Mouse (Mus musculus) CH12.LX (cell line): ENCODE measurements around the gene Reg2. TPM values are rescaled to one million over a fixed set of nuclear protein-coding genes. Genes with fewer than 3 reads are reported as not detected.

Source experiments
- DNase-seq: peaks from one replicate; pipeline ENCODE4 v3.0.0-alpha.2; 2013; ENCODE audit errors: extremely low read depth
- H3K27ac ChIP-seq: 2 replicates; pipeline ENCODE4 v1.5.1; 2012; ENCODE audit warnings: low read depth, mild to moderate bottlenecking, control low read depth, moderate library complexity; ENCODE audit not compliant: insufficient read depth
- H3K27me3 ChIP-seq: replicated peaks from 2 replicates; pipeline ENCODE3; 2012; ENCODE audit warnings: inconsistent platforms
- H3K36me3 ChIP-seq, 2 experiments: replicated peaks in 1 of 2; 2 replicates each; pipeline versions ENCODE3 to v1.6.1; 2012; ENCODE audit warnings: inconsistent platforms in 1 of 2, low read length in 1 of 2, mild to moderate bottlenecking in 1 of 2, mixed read lengths in 1 of 2, moderate library complexity in 1 of 2; ENCODE audit not compliant: control insufficient read depth in 1 of 2, insufficient read depth in 1 of 2
- H3K4me1 ChIP-seq, 2 experiments: 2 replicates each; pipeline ENCODE4 v1.6.1; 2012; ENCODE audit warnings: inconsistent platforms in 1 of 2, moderate library complexity in 1 of 2; ENCODE audit not compliant: insufficient read depth in 2 of 2, control insufficient read depth in 1 of 2
- H3K4me2 ChIP-seq: 2 replicates; pipeline ENCODE4 v1.6.1; 2012; ENCODE audit warnings: low read depth, mild to moderate bottlenecking, control low read depth; ENCODE audit not compliant: poor library complexity, insufficient read depth, severe bottlenecking
- H3K4me3 ChIP-seq, 3 experiments: fragments of 150-350 bp in 1 of 3; sonication (generic) in 1 of 3; replicated peaks in 1 of 3; 2 replicates each; pipeline versions ENCODE3 to v1.5.1; 2011 to 2012; ENCODE audit warnings: low read depth in 2 of 3, low read length in 2 of 3, mild to moderate bottlenecking in 2 of 3, moderate library complexity in 2 of 3, control low read depth in 1 of 3, improper control_type of control experiment in 1 of 3, inconsistent platforms in 1 of 3, mixed read lengths in 1 of 3; ENCODE audit not compliant: poor library complexity in 1 of 3
- H3K79me2 ChIP-seq: replicated peaks from 2 replicates; pipeline ENCODE4 v1.6.1; 2012; ENCODE audit warnings: mild to moderate bottlenecking, moderate library complexity; ENCODE audit not compliant: control insufficient read depth, poor library complexity, insufficient read depth, severe bottlenecking; ENCODE audit errors: extremely low read depth
- H3K9ac ChIP-seq: 2 replicates; pipeline ENCODE4 v1.6.1; 2012; ENCODE audit warnings: low read depth, mild to moderate bottlenecking, control low read depth, moderate library complexity; ENCODE audit not compliant: insufficient read depth
- H3K9me3 ChIP-seq: replicated peaks from 2 replicates; pipeline ENCODE3; 2012; ENCODE audit warnings: low read length, inconsistent platforms, mixed read lengths
- BHLHE40 ChIP-seq: IDR thresholded peaks from 2 replicates; pipeline ENCODE4 v1.6.1; 2011; ENCODE audit warnings: mild to moderate bottlenecking, low read depth, low read length, improper control_type of control experiment
- CHD1 ChIP-seq: IDR thresholded peaks from 2 replicates; pipeline ENCODE4 v1.6.1; 2012; ENCODE audit warnings: low read depth, low read length, improper control_type of control experiment, inconsistent platforms
- CHD2 ChIP-seq: IDR thresholded peaks from 2 replicates; pipeline ENCODE4 v1.6.1; 2011; ENCODE audit warnings: low read length, improper control_type of control experiment
- CTCF ChIP-seq, 2 experiments: IDR thresholded peaks in 1 of 2; conservative IDR thresholded peaks in 1 of 2; 2 replicates each; pipeline ENCODE4 v1.5.1; 2011 to 2012; ENCODE audit warnings: low read depth in 2 of 2, low read length in 2 of 2, improper control_type of control experiment in 1 of 2, inconsistent platforms in 1 of 2, mild to moderate bottlenecking in 1 of 2, moderate library complexity in 1 of 2
- E2F4 ChIP-seq: IDR thresholded peaks from 2 replicates; pipeline ENCODE4 v1.6.1; 2011; ENCODE audit warnings: low read depth, low read length, improper control_type of control experiment; ENCODE audit not compliant: insufficient replicate concordance
- ELF1 ChIP-seq: IDR thresholded peaks from 2 replicates; pipeline ENCODE4 v1.6.1; 2014; ENCODE audit warnings: low read depth, mild to moderate bottlenecking, inconsistent platforms, low read length, improper control_type of control experiment
- EP300 ChIP-seq: IDR thresholded peaks from 2 replicates; pipeline ENCODE4 v1.6.1; 2011; ENCODE audit warnings: low read length, improper control_type of control experiment
- HCFC1 ChIP-seq: IDR thresholded peaks from 2 replicates; pipeline ENCODE4 v1.6.1; 2012; ENCODE audit warnings: low read depth, mild to moderate bottlenecking, inconsistent platforms, low read length, improper control_type of control experiment
- IRF4 ChIP-seq: IDR thresholded peaks from 2 replicates; pipeline ENCODE4 v1.6.1; 2014; ENCODE audit warnings: low read depth, mild to moderate bottlenecking, inconsistent platforms, low read length, improper control_type of control experiment
- JUN ChIP-seq: IDR thresholded peaks from 2 replicates; pipeline ENCODE4 v1.6.1; 2011; ENCODE audit warnings: low read depth, mild to moderate bottlenecking, low read length, improper control_type of control experiment, moderate library complexity; ENCODE audit not compliant: insufficient read depth
- JUND ChIP-seq: conservative IDR thresholded peaks from 2 replicates; pipeline ENCODE4 v1.6.1; 2011; ENCODE audit warnings: low read depth, low read length, improper control_type of control experiment
- MAFK ChIP-seq: IDR thresholded peaks from 2 replicates; pipeline ENCODE4 v1.6.1; 2011; ENCODE audit warnings: low read length, improper control_type of control experiment; ENCODE audit not compliant: insufficient replicate concordance
- MAX ChIP-seq: IDR thresholded peaks from 2 replicates; pipeline ENCODE4 v1.6.1; 2011; ENCODE audit warnings: low read length, improper control_type of control experiment
- MAZ ChIP-seq: IDR thresholded peaks from 2 replicates; pipeline ENCODE4 v1.6.1; 2012; ENCODE audit warnings: low read depth, mild to moderate bottlenecking, inconsistent platforms, low read length, improper control_type of control experiment, moderate library complexity
- MEF2A ChIP-seq: IDR thresholded peaks from 2 replicates; pipeline ENCODE4 v1.6.1; 2014; ENCODE audit warnings: low read depth, mild to moderate bottlenecking, inconsistent platforms, low read length, improper control_type of control experiment, borderline replicate concordance
- MXI1 ChIP-seq: IDR thresholded peaks from 2 replicates; pipeline ENCODE4 v1.6.1; 2011; ENCODE audit warnings: mild to moderate bottlenecking, low read depth, low read length, improper control_type of control experiment
- MYC ChIP-seq: IDR thresholded peaks from 2 replicates; pipeline ENCODE4 v1.6.1; 2011; ENCODE audit warnings: low read depth, mild to moderate bottlenecking, improper control_type of control experiment, low read length
- NRF1 ChIP-seq: IDR thresholded peaks from 2 replicates; pipeline ENCODE4 v1.6.1; 2014; ENCODE audit warnings: low read depth, mild to moderate bottlenecking, inconsistent platforms, low read length, improper control_type of control experiment, moderate library complexity
- POLR2A ChIP-seq: IDR thresholded peaks from 2 replicates; pipeline ENCODE4 v1.6.1; 2011; ENCODE audit warnings: low read depth, mild to moderate bottlenecking, improper control_type of control experiment, low read length
- RAD21 ChIP-seq: IDR thresholded peaks from 2 replicates; pipeline ENCODE4 v1.6.1; 2011; ENCODE audit warnings: low read depth, mild to moderate bottlenecking, low read length, improper control_type of control experiment, moderate library complexity
- RCOR1 ChIP-seq: conservative IDR thresholded peaks from 2 replicates; pipeline ENCODE4 v1.6.1; 2012; ENCODE audit warnings: low read depth, mild to moderate bottlenecking, inconsistent platforms, low read length, improper control_type of control experiment
- TBP ChIP-seq: conservative IDR thresholded peaks from 2 replicates; pipeline ENCODE4 v1.6.1; 2011; ENCODE audit warnings: low read depth, low read length, improper control_type of control experiment
- TCF12 ChIP-seq: IDR thresholded peaks from 2 replicates; pipeline ENCODE4 v1.6.1; 2014; ENCODE audit warnings: low read depth, mild to moderate bottlenecking, inconsistent platforms, low read length, improper control_type of control experiment
- UBTF ChIP-seq: IDR thresholded peaks from 2 replicates; pipeline ENCODE4 v1.6.1; 2012; ENCODE audit warnings: low read depth, mild to moderate bottlenecking, inconsistent platforms, low read length, improper control_type of control experiment, moderate library complexity
- USF2 ChIP-seq: conservative IDR thresholded peaks from 2 replicates; pipeline ENCODE4 v1.6.1; 2011; ENCODE audit warnings: low read depth, low read length, improper control_type of control experiment
- ZC3H11A ChIP-seq: IDR thresholded peaks from 2 replicates; pipeline ENCODE4 v1.6.1; 2012; ENCODE audit warnings: low read depth, mild to moderate bottlenecking, inconsistent platforms, low read length, improper control_type of control experiment
- ZMIZ1 ChIP-seq: IDR thresholded peaks from 2 replicates; pipeline ENCODE4 v1.6.1; 2012; ENCODE audit warnings: low read depth, mild to moderate bottlenecking, inconsistent platforms, low read length, improper control_type of control experiment
- ZNF384 ChIP-seq: IDR thresholded peaks from 2 replicates; pipeline ENCODE4 v1.6.1; 2012; ENCODE audit warnings: low read depth, low read length, improper control_type of control experiment, inconsistent platforms
- dilution Hi-C: fragments of 300-500 bp; cut with MboI; formaldehyde crosslinking; loops from 2 replicates; pipeline ENCODE4 v1.14.3; 2020; ENCODE audit warnings: low sequenced_read_pairs; ENCODE audit not compliant: extremely low pct_unique_long_range_greater_than_20kb, extremely low pct_ligation_motif_present
- in situ Hi-C: fragments of 300-500 bp; cut with MboI; formaldehyde crosslinking; loops from 3 replicates; pipeline ENCODE4 v1.14.3; 2019; ENCODE audit warnings: low sequenced_read_pairs, low pct_ligation_motif_present, low pct_unique_long_range_greater_than_20kb, mixed read lengths
- polyA plus RNA-seq: library from polyadenylated mRNA; unstranded; fragments of >175 nt; gene quantifications from 2 replicates; pipeline ENCODE4 v1.2.1, GENCODE M21; 2012; ENCODE audit warnings: low read depth; ENCODE audit not compliant: insufficient read length
- total RNA-seq, 2 experiments: library from RNA; depleted of rRNA; stranded (reverse); fragments of 300-350 nt in 1 of 2; fragments of >200 nt in 1 of 2; gene quantifications; 2 replicates each; pipeline ENCODE4 v1.2.3; 2012 to 2014

Gene Reg2
- total and polyA plus RNA-seq, 3 experiments, result not detected

- dilution Hi-C loops, result no loop called here
Measured at GRCm38 (mm10) chr6:78370357-78370756, 25.1 kb upstream of the Reg2 start, which contains the start of gene Reg3b. TSS of gene Reg3b (plus strand) at chr6:78370657.

GRCm38 (mm10) chr6:78378765-78379164 lies 16.7 kb upstream of the Reg2 start, which contains the start of gene Reg3d:
TSS of gene Reg3d (minus strand) at chr6:78378865.
- Histone ChIP-seq H3K9me3 (peaks cover 69% of the 10 kb centered on the region), H3K4me2 (no peak within 1 kb of the TSS), H3K4me3 (no peak within 1 kb of the TSS), H3K27me3 (no peaks in the 10 kb centered on the region), H3K27ac (no peak within 1 kb of the TSS), H3K4me1 (no peaks in the 10 kb centered on the region), H3K9ac (no peak within 1 kb of the TSS), H3K36me3 (no peaks in the 10 kb centered on the region), H3K79me2 (no peaks in the 10 kb centered on the region)
- dilution Hi-C loops, result no loop called here
- no peak for DNase-seq
- TF ChIP-seq BHLHE40 (no peak), RCOR1 (no peak), USF2 (no peak), ZC3H11A (no peak), IRF4 (no peak), HCFC1 (no peak), CHD1 (no peak), NRF1 (no peak), JUND (no peak), CHD2 (no peak), MAX (no peak), MAFK (no peak), RAD21 (no peak), JUN (no peak), MEF2A (no peak), POLR2A (no peak), TBP (no peak)
- in situ Hi-C loops, result no loop called here

More at GRCm38 (mm10) chr6:78370357-78370756, 25.1 kb upstream of the Reg2 start, which contains the start of gene Reg3b:
- Histone ChIP-seq H3K79me2 (no peaks in the 10 kb centered on the region), H3K4me3 (no peak within 1 kb of the TSS), H3K9me3 (peaks cover 47% of the 10 kb centered on the region), H3K27ac (no peak within 1 kb of the TSS), H3K4me1 (no peaks in the 10 kb centered on the region), H3K4me2 (no peak within 1 kb of the TSS), H3K9ac (no peak within 1 kb of the TSS), H3K36me3 (no peaks in the 10 kb centered on the region), H3K27me3 (no peaks in the 10 kb centered on the region)
- in situ Hi-C loops, result no loop called here
- no peak for TF ChIP-seq MEF2A
- TF ChIP-seq MAZ, result no peak
- TF ChIP-seq ZMIZ1, result no peak
- no peak for TF ChIP-seq IRF4
- TF ChIP-seq ZNF384, result no peak
- TF ChIP-seq ELF1, result no peak
- TF ChIP-seq MYC, result no peak
- no peak for TF ChIP-seq ZC3H11A
- TF ChIP-seq RCOR1, result no peak
- TF ChIP-seq MXI1, result no peak
- no peak for TF ChIP-seq TBP
- no peak for TF ChIP-seq BHLHE40
- TF ChIP-seq CTCF (conservative IDR thresholded peaks at IDR 0.05 in 1 of 2, IDR thresholded peaks at IDR 0.05 in 1 of 2; ENCODE audit: low read depth in 2 of 2, low read length in 2 of 2), result no peak
- TF ChIP-seq JUND, result no peak
- no peak for TF ChIP-seq E2F4
- TF ChIP-seq MAFK, result no peak
- no peak for TF ChIP-seq EP300
- TF ChIP-seq UBTF, result no peak
- TF ChIP-seq CHD2, result no peak
- TF ChIP-seq TCF12, result no peak
- DNase-seq, result no peak
